In genomic region chr10:95306824-95307552, GRCm38 (mm10) we compare ENCODE assay signal across 12 mouse cellular contexts. TPM values are rescaled to one million over a fixed set of nuclear protein-coding genes. Genes with fewer than 3 reads are reported as not detected.
A peak's percentile ranks its signal among the peaks of the same experiment; 100 is the strongest.
DNase-seq lines count a peak whose midpoint lies in the region; ATAC-seq and TF ChIP-seq lines count a peak whose summit lies in the region.
"Had no signal": no experiment of that assay in that cellular context is flagged by ENCODE, and none has a peak within 500 bp of the region (broad histone marks: within the 10 kb centered on the region; RNA-seq: fewer than 3 reads in every experiment).

No protein-coding gene starts in this region.

- 43% methylated on average over 11 of the region's 11 CpGs for WGBS in forebrain, embryonic 12.5 days
- 45% methylated on average over 11 of the region's 11 CpGs for WGBS in forebrain, embryonic 13.5 days
- 34% methylated on average over 11 of the region's 11 CpGs for WGBS in kidney, postnatal 0 days
- 30% methylated on average over 11 of the region's 11 CpGs for WGBS in kidney, embryonic 16.5 days
- 54% methylated on average over 11 of the region's 11 CpGs for WGBS in embryonic facial prominence, embryonic 10.5 days

- H3K4me3 ChIP-seq in forebrain, embryonic 12.5 days (replicated peaks) = no peak overlapping the region
- no peak overlapping the region for H3K4me3 ChIP-seq in forebrain, embryonic 13.5 days
- H3K4me3 ChIP-seq in kidney, postnatal 0 days (replicated peaks; ENCODE audit: low read depth, low read length) = no peak overlapping the region
- H3K4me3 ChIP-seq in kidney, embryonic 16.5 days (ENCODE audit: low read length) = no peak overlapping the region
- H3K4me3 ChIP-seq in embryonic facial prominence, embryonic 10.5 days = no peak overlapping the region
- H3K4me3 ChIP-seq: megakaryocyte, embryonic 14.5 days had no signal

- 0 out of 2 replicates have a peak overlapping the region, but pooled peaks have one; percentile 36 for H3K27ac ChIP-seq in forebrain, embryonic 12.5 days
- no peak overlapping the region for H3K27ac ChIP-seq in forebrain, embryonic 13.5 days
- H3K27ac ChIP-seq in kidney, postnatal 0 days = no peak overlapping the region
- no peak overlapping the region for H3K27ac ChIP-seq in kidney, embryonic 16.5 days (ENCODE audit: low read length)
- peak overlapping the region; percentile 26; the same call in 1 of the 2 replicates for H3K27ac ChIP-seq in embryonic facial prominence, embryonic 10.5 days (replicated peaks)

- TF ChIP-seq CTCF in kidney, postnatal 0 days (IDR thresholded peaks at IDR 0.05; ENCODE audit: low read depth) = no peak

- H3K27me3 ChIP-seq in forebrain, embryonic 12.5 days = peaks cover 3% of the 10 kb centered on the region; the same call in 1 of the 2 replicates
- peaks cover 1% of the 10 kb centered on the region; the same call in 1 of the 2 replicates for H3K27me3 ChIP-seq in forebrain, embryonic 13.5 days
- no peaks in the 10 kb centered on the region for H3K27me3 ChIP-seq in kidney, postnatal 0 days (ENCODE audit: insufficient read depth, low read length)
- peaks cover 9% of the 10 kb centered on the region for H3K27me3 ChIP-seq in kidney, embryonic 16.5 days (ENCODE audit: insufficient read depth, low read length)
- peaks cover 5% of the 10 kb centered on the region; the same call in 1 of the 2 replicates for H3K27me3 ChIP-seq in embryonic facial prominence, embryonic 10.5 days (replicated peaks; ENCODE audit: low read depth, poor library complexity, severe bottlenecking)
- H3K27me3 ChIP-seq: megakaryocyte, embryonic 14.5 days had no signal

- H3K9me3 ChIP-seq in forebrain, embryonic 12.5 days = no peaks in the 10 kb centered on the region
- no peaks in the 10 kb centered on the region for H3K9me3 ChIP-seq in forebrain, embryonic 13.5 days (replicated peaks)
- no peaks in the 10 kb centered on the region for H3K9me3 ChIP-seq in kidney, postnatal 0 days (replicated peaks; ENCODE audit: low read length)
- H3K9me3 ChIP-seq in kidney, embryonic 16.5 days (ENCODE audit: low read length) = no peaks in the 10 kb centered on the region
- no peaks in the 10 kb centered on the region for H3K9me3 ChIP-seq in embryonic facial prominence, embryonic 10.5 days
- H3K9me3 ChIP-seq: megakaryocyte, embryonic 14.5 days had no signal

- no peak overlapping the region for H3K9ac ChIP-seq in forebrain, embryonic 12.5 days
- H3K9ac ChIP-seq in forebrain, embryonic 13.5 days = no peak overlapping the region
- H3K9ac ChIP-seq in kidney, postnatal 0 days (ENCODE audit: low read depth, low read length) = no peak overlapping the region
- H3K9ac ChIP-seq in kidney, embryonic 16.5 days (replicated peaks; ENCODE audit: low read length) = no peak overlapping the region

- peaks cover 34% of the 10 kb centered on the region for H3K4me1 ChIP-seq in forebrain, embryonic 12.5 days
- H3K4me1 ChIP-seq in forebrain, embryonic 13.5 days = peaks cover 23% of the 10 kb centered on the region
- H3K4me1 ChIP-seq in kidney, postnatal 0 days (replicated peaks; ENCODE audit: insufficient read depth, low read length) = 0 out of 2 replicates have a peak, but pooled peaks cover 3% of the 10 kb centered on the region
- H3K4me1 ChIP-seq in kidney, embryonic 16.5 days (ENCODE audit: insufficient read depth, low read length) = peaks cover 9% of the 10 kb centered on the region; the same call in 1 of the 2 replicates
- H3K4me1 ChIP-seq in embryonic facial prominence, embryonic 10.5 days = peaks cover 56% of the 10 kb centered on the region

- no peaks in the 10 kb centered on the region for H3K36me3 ChIP-seq in forebrain, embryonic 12.5 days (replicated peaks)
- H3K36me3 ChIP-seq in forebrain, embryonic 13.5 days (ENCODE audit: poor library complexity, severe bottlenecking) = no peaks in the 10 kb centered on the region
- no peaks in the 10 kb centered on the region for H3K36me3 ChIP-seq in kidney, postnatal 0 days (ENCODE audit: insufficient read depth, low read length)
- no peaks in the 10 kb centered on the region for H3K36me3 ChIP-seq in kidney, embryonic 16.5 days (ENCODE audit: insufficient read depth, low read length)
- no peaks in the 10 kb centered on the region for H3K36me3 ChIP-seq in embryonic facial prominence, embryonic 10.5 days (replicated peaks)

- peak; percentile 40 for DNase-seq in kidney, postnatal 0 days (ENCODE audit: low spot score)
- DNase-seq in embryonic facial prominence, embryonic 10.5 days (ENCODE audit: low spot score) = no peak
- DNase-seq in lung, postnatal 10 days = peak; percentile 75
- DNase-seq in ovary, postnatal 14 days (ENCODE audit: low spot score) = no peak
- no peak for DNase-seq in spleen, adult 18-20 months
- DNase-seq: cerebellum, adult 9-11 months; liver; thymus, adult 18-20 months had no signal

- no peak for ATAC-seq in forebrain, embryonic 12.5 days (ENCODE audit: low FRiP score)
- no peak for ATAC-seq in forebrain, embryonic 13.5 days
- no peak for ATAC-seq in kidney, postnatal 0 days (replicated peaks; ENCODE audit: low FRiP score, low read depth)
- no peak for ATAC-seq in kidney, embryonic 16.5 days (ENCODE audit: low FRiP score, low TSS enrichment)

- H3K4me2 ChIP-seq in forebrain, embryonic 12.5 days = no peak overlapping the region
- H3K4me2 ChIP-seq in forebrain, embryonic 13.5 days = no peak overlapping the region
- H3K4me2 ChIP-seq in kidney, postnatal 0 days (ENCODE audit: low read length) = peak overlapping the region; percentile 7; the same call in 1 of the 2 replicates
- no peak overlapping the region for H3K4me2 ChIP-seq in kidney, embryonic 16.5 days (replicated peaks; ENCODE audit: low read depth, low read length)

RNA-seq across cellular contexts. Expression of gene Cradd, which starts 16.9 kb away (rescaled TPM):
- polyA plus RNA-seq in forebrain, embryonic 12.5 days (2016; fragmentation: Nextera tagmentation; extraction: Ambion mirVana) = 13.3 and 14.2 TPM in 2 replicates
- polyA plus RNA-seq in forebrain, embryonic 13.5 days (2015; fragmentation: Nextera tagmentation; extraction: Ambion mirVana) = 11.3 and 12.5 TPM in 2 replicates
- 10.3 and 10.5 TPM in 2 replicates for polyA plus RNA-seq in kidney, postnatal 0 days (2015; fragmentation: Nextera tagmentation; extraction: Ambion mirVana)
- polyA plus RNA-seq in kidney, embryonic 16.5 days (2015; fragmentation: Nextera tagmentation; extraction: Ambion mirVana) = 9.2 and 10.4 TPM in 2 replicates
- 12.3 and 13.5 TPM in 2 replicates for polyA plus RNA-seq in embryonic facial prominence, embryonic 10.5 days (2016; fragmentation: Nextera tagmentation; extraction: Ambion mirVana)

Comparison
In these comparisons a context has a peak if more than half of its experiments do, and no peak if none do; other contexts are left out.
1. H3K27ac ChIP-seq: peak in forebrain, embryonic 12.5 days (single experiment) and embryonic facial prominence, embryonic 10.5 days (single experiment); none in forebrain, embryonic 13.5 days (single experiment), kidney, postnatal 0 days (single experiment) and kidney, embryonic 16.5 days (single experiment).
2. DNase-seq: peak in kidney, postnatal 0 days (single experiment) and lung, postnatal 10 days (single experiment); none in embryonic facial prominence, embryonic 10.5 days (single experiment), ovary, postnatal 14 days (single experiment) and spleen, adult 18-20 months (0 of 2).